Mouse (Mus musculus) lung, embryonic 16.5 days (tissue): ENCODE measurements around the gene Hspa13. TPM values are rescaled to one million over a fixed set of nuclear protein-coding genes. Genes with fewer than 3 reads are reported as not detected.
A peak's percentile ranks its signal among the peaks of the same experiment; 100 is the strongest.

Experiments
- ATAC-seq: fragments of 200-750 bp; cut with Nextera tagmentation; 2 replicates; pipeline ENCODE4 v1.8.0; 2017; ENCODE audit warnings: low read depth, mild to moderate bottlenecking, moderate library complexity
- H3K27ac ChIP-seq: fragments of 300-500 bp; sonication (generic); 2 replicates; pipeline ENCODE4 v1.5.1; 2014; ENCODE audit warnings: mild to moderate bottlenecking, control low read depth, low read length
- H3K27me3 ChIP-seq: fragments of 300-500 bp; sonication (generic); 2 replicates; pipeline ENCODE4 v1.6.1; 2014; ENCODE audit warnings: low read depth, low read length, mixed read lengths; ENCODE audit not compliant: control insufficient read depth, insufficient read depth
- H3K36me3 ChIP-seq: fragments of 300-500 bp; sonication (generic); 2 replicates; pipeline ENCODE4 v1.6.1; 2014; ENCODE audit warnings: low read length; ENCODE audit not compliant: control insufficient read depth, insufficient read depth
- H3K4me1 ChIP-seq: fragments of 300-500 bp; sonication (generic); replicated peaks from 2 replicates; pipeline ENCODE4 v1.6.1; 2014; ENCODE audit warnings: low read length, mixed read lengths; ENCODE audit not compliant: control insufficient read depth, insufficient read depth
- H3K4me2 ChIP-seq: fragments of 300-500 bp; sonication (generic); 2 replicates; pipeline ENCODE4 v1.6.1; 2014; ENCODE audit warnings: low read depth, low read length, control low read depth
- H3K4me3 ChIP-seq: fragments of 300-500 bp; sonication (generic); 2 replicates; pipeline ENCODE4 v1.5.1; 2014; ENCODE audit warnings: mild to moderate bottlenecking, low read length, control low read depth
- H3K9ac ChIP-seq: fragments of 300-500 bp; sonication (generic); 2 replicates; pipeline ENCODE4 v1.6.1; 2014; ENCODE audit warnings: low read length, control low read depth
- H3K9me3 ChIP-seq: fragments of 300-500 bp; sonication (generic); 2 replicates; pipeline ENCODE4 v1.6.1; 2016; ENCODE audit warnings: low read length; ENCODE audit not compliant: control insufficient read depth
- WGBS: fragments of 180-500 bp; shearing (Covaris S2); extraction: QIAGEN DNeasy Blood & Tissue Kit; methylation state at CpG from one replicate; pipeline ENCODE4 v1.1.7; 2014; 5-methylcytosine and 5-hydroxymethylcytosine counted together
- microRNA-seq: library from miRNA; unstranded; fragments of <30 nt; microRNA quantifications from one replicate; pipeline ENCODE4, GENCODE M21; 2016
- polyA plus RNA-seq: library from polyadenylated mRNA; unstranded; fragments of >200 nt; fragmentation: Nextera tagmentation; extraction: Ambion mirVana; gene quantifications from 2 replicates; pipeline ENCODE4 v1.2.1, GENCODE M21; 2015

Hspa13 gene
- polyA plus RNA-seq, 1 experiment from 2014 or later = 32.5 TPM

DNA sequence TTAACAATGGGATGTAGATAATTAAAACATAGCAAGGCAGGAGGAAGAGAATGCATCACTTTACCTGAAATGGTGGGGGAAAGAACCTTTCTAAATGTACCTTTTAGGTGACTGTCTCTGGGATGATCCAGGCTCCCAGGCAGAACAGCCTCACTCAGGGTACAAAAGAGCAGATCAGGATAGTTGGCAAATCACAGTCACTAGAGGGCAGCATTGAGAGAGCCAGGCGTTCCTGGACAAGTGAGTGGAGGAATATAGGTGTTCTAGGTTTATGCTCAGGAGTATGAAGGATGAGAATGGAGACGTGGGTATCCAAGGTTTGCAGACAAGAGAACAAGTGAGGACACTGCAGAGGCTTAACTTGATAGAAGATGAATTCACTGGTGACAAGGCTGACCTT is 70.7 kb downstream of the Hspa13 start:
- Histone ChIP-seq H3K9me3 (no peaks in the 10 kb centered on the region), H3K4me3 (no peak overlapping the region), H3K4me1 (no peaks in the 10 kb centered on the region), H3K36me3 (no peaks in the 10 kb centered on the region), H3K9ac (no peak overlapping the region), H3K4me2 (no peak overlapping the region), H3K27me3 (no peaks in the 10 kb centered on the region), H3K27ac (no peak overlapping the region)
- 13% methylated on average over 2 of the region's 2 CpGs for WGBS
- peak; percentile 49 for ATAC-seq

Small RNA genes lying within 50 kb of the gene (microRNA-seq; reads per million reads assigned to microRNA genes)
- gene Gm22923 = not detected

Other genes starting within 250 kb of the Hspa13 start
- not detected in 2 replicates for gene Lipi, start 181.0 kb downstream of the Hspa13 start, polyA plus RNA-seq
- gene Rbm11, start 174.3 kb downstream of the Hspa13 start, polyA plus RNA-seq = 0.40 and 0.48 TPM in 2 replicates